Mouse (Mus musculus): ENCODE results near the gene Tiparp. TPM values are rescaled to one million over a fixed set of nuclear protein-coding genes. Genes with fewer than 3 reads are reported as not detected.

Gene Tiparp
- polyA plus RNA-seq, 1 experiment from 2014 or later: 24.3 TPM

DNA sequence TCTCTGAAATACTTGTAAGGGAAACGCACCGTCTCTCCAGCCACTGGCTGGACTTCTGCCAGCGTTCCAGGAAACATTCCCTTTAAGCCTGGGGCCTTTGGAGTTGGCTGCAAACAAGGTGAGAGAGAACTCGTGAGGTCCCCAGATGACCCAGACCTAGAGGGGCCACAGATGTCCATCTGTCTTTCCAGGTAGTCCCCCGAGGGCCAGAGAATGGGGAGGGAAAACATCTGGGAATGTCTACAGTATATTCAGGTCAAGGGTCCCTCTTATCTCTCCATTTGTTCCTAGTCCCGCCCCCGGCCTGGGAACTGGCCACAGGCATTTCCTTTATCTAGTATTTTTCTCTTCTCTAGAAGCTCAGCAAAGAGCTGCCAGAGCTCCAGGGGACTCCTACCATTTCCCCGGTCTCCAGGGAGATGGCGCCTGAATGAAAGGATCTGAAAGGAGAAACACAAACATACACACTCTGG lies 33.9 kb upstream of the Tiparp start:
- Histone ChIP-seq H3K27me3 (ENCODE audit: control insufficient read depth, insufficient read depth, low read length) (no peaks in the 10 kb centered on the region), H3K4me3 (ENCODE audit: low read length) (peak overlapping the region; percentile 42), H3K27ac (ENCODE audit: low read length) (peak overlapping the region; percentile 74), H3K4me1 (ENCODE audit: control insufficient read depth, insufficient read depth, low read length) (peaks cover 9% of the 10 kb centered on the region), H3K4me2 (ENCODE audit: low read depth, low read length) (peak overlapping the region; percentile 59), H3K9ac (ENCODE audit: low read length) (peak overlapping the region; percentile 54), H3K36me3 (ENCODE audit: control insufficient read depth, insufficient read depth) (no peaks in the 10 kb centered on the region), H3K9me3 (replicated peaks; ENCODE audit: control insufficient read depth, low read length) (no peaks in the 10 kb centered on the region)
- ATAC-seq (replicated peaks; ENCODE audit: extremely low read depth, insufficient read depth, low FRiP score): peak; percentile 52
- WGBS: 5% methylated on average over 9 of the region's 9 CpGs

DNA sequence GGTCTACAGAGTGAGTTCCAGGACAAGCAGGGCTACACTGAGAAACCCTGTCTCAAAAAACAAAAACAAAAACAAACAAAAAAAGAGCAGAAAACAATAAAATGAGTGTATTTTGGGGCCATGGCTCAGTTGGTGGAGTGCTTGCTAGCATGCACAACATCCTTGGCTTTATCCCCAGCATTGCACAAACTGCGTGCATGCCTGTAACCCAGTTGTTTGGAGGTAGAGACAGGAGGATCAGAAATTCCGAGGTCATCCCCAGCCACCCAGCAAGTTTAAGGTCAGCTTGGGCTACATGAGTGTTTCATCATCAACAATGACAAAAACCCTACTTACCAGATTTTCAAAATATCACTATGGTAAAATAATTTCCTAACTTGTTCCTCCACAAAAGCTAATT lies 20.4 kb upstream of the Tiparp start:
- Histone ChIP-seq H3K4me1 (ENCODE audit: control insufficient read depth, insufficient read depth, low read length) (no peaks in the 10 kb centered on the region), H3K4me3 (ENCODE audit: low read length) (no peak overlapping the region), H3K27ac (ENCODE audit: low read length) (no peak overlapping the region), H3K27me3 (ENCODE audit: control insufficient read depth, insufficient read depth, low read length) (no peaks in the 10 kb centered on the region), H3K4me2 (ENCODE audit: low read depth, low read length) (no peak overlapping the region), H3K9me3 (replicated peaks; ENCODE audit: control insufficient read depth, low read length) (no peaks in the 10 kb centered on the region), H3K9ac (ENCODE audit: low read length) (no peak overlapping the region), H3K36me3 (ENCODE audit: control insufficient read depth, insufficient read depth) (no peaks in the 10 kb centered on the region)
- WGBS: 78% methylated on average over 2 of the region's 2 CpGs
- ATAC-seq (replicated peaks; ENCODE audit: extremely low read depth, insufficient read depth, low FRiP score): no peak

DNA sequence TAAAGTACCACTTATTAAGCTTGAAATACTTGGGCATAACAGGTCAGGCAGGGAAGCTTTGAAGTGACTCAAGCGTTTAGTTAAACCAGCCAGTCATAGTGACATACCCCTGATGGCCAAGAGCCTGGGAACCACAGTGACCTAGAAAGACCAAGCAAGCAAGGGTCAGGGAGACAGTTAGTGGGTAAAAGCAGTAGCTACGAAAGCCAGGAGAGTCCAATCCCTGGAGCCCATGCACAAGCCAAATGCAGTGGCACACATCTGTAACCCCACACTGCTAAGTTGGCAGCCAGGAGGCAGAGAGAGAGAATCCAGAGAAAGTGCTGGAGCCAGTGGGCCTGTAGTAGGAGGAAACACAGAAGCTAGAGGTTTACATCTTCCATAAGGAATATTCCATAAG lies 17.6 kb upstream of the Tiparp start:
- 68% methylated on average over 2 of the region's 2 CpGs for WGBS
- H3K4me2 ChIP-seq (ENCODE audit: low read depth, low read length): no peak overlapping the region
- H3K27me3 ChIP-seq (ENCODE audit: control insufficient read depth, insufficient read depth, low read length): no peaks in the 10 kb centered on the region
- ATAC-seq (replicated peaks; ENCODE audit: extremely low read depth, insufficient read depth, low FRiP score): no peak
- H3K27ac ChIP-seq (ENCODE audit: low read length): no peak overlapping the region
- H3K4me1 ChIP-seq (ENCODE audit: control insufficient read depth, insufficient read depth, low read length): no peaks in the 10 kb centered on the region
- H3K9me3 ChIP-seq (replicated peaks; ENCODE audit: control insufficient read depth, low read length): no peaks in the 10 kb centered on the region
- no peak overlapping the region for H3K4me3 ChIP-seq (ENCODE audit: low read length)
- H3K9ac ChIP-seq (ENCODE audit: low read length): no peak overlapping the region
- no peaks in the 10 kb centered on the region for H3K36me3 ChIP-seq (ENCODE audit: control insufficient read depth, insufficient read depth)

DNA sequence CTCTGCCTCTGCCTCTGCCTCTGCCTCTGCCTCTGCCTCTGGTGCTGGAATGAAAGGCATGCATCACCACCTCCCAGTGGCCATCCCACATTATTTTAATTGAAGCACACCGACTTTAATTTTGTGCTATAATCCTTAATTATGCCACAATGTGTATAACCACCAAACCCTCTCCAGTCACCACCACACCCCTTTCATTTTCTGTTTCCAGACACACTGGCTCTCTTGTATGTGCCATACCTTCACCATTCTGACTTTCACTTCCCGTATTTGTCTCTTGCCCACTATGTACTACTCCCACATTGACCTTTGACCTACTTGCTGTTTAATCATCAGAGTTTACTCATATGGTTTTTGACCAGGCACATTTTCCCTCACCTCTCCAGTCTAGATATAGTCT lies 12.5 kb upstream of the Tiparp start:
- ATAC-seq (replicated peaks; ENCODE audit: extremely low read depth, insufficient read depth, low FRiP score): no peak
- no peaks in the 10 kb centered on the region for H3K9me3 ChIP-seq (replicated peaks; ENCODE audit: control insufficient read depth, low read length)
- H3K27ac ChIP-seq (ENCODE audit: low read length): no peak overlapping the region
- H3K4me3 ChIP-seq (ENCODE audit: low read length): no peak overlapping the region
- H3K36me3 ChIP-seq (ENCODE audit: control insufficient read depth, insufficient read depth): no peaks in the 10 kb centered on the region
- no peak overlapping the region for H3K9ac ChIP-seq (ENCODE audit: low read length)
- WGBS: 70% methylated on average over 2 of the region's 2 CpGs
- no peaks in the 10 kb centered on the region for H3K27me3 ChIP-seq (ENCODE audit: control insufficient read depth, insufficient read depth, low read length)
- H3K4me1 ChIP-seq (ENCODE audit: control insufficient read depth, insufficient read depth, low read length): peaks cover 3% of the 10 kb centered on the region
- no peak overlapping the region for H3K4me2 ChIP-seq (ENCODE audit: low read depth, low read length)

DNA sequence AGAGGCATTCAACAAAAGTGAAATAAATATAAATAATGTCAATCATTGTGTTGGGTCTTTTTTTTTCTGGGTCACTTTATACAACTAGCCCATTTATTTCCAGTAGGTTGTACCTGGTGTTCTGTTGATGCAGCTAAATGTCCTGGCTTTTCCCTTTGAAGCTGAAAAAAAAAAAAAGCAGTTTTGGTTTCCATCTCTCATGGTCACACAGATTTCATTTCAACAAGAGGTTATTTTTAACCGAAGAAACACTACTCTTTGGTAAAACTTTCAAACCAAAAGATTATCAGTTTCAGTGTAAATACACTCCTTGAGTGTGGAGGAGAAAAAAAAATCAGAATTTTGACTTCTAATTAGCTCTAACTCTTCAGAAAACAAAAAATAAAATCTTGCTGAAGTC lies 11.7 kb upstream of the Tiparp start:
- WGBS: 78% methylated on average over 1 of the region's 1 CpGs
- Histone ChIP-seq H3K27ac (ENCODE audit: low read length) (no peak overlapping the region), H3K4me1 (ENCODE audit: control insufficient read depth, insufficient read depth, low read length) (peaks cover 3% of the 10 kb centered on the region), H3K36me3 (ENCODE audit: control insufficient read depth, insufficient read depth) (no peaks in the 10 kb centered on the region), H3K4me3 (ENCODE audit: low read length) (no peak overlapping the region), H3K9ac (ENCODE audit: low read length) (no peak overlapping the region), H3K4me2 (ENCODE audit: low read depth, low read length) (no peak overlapping the region), H3K9me3 (replicated peaks; ENCODE audit: control insufficient read depth, low read length) (no peaks in the 10 kb centered on the region), H3K27me3 (ENCODE audit: control insufficient read depth, insufficient read depth, low read length) (no peaks in the 10 kb centered on the region)
- ATAC-seq (replicated peaks; ENCODE audit: extremely low read depth, insufficient read depth, low FRiP score): no peak

DNA sequence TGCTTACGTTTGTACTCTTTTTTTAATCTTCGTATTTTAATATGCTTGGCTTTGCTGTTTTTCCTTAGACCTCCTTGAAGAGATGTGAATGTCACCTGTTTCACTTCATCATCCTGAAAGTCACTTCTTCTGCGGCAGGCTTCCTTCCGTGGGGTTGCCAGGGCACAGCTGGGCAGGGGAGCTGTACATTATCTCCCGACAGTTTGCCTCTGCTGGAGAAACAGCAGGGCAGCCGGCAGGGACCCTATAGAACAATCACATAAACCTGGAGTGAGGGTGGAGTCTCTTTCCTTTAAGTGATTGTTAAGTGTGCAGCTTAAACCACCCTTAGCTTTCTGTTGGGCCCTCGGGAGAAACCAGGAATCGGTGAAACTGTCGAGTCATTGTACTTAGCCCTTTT lies 11.1 kb upstream of the Tiparp start:
- Histone ChIP-seq H3K4me3 (ENCODE audit: low read length) (no peak overlapping the region), H3K4me2 (ENCODE audit: low read depth, low read length) (peak overlapping the region; percentile 5; the same call in 1 of the 2 replicates), H3K9ac (ENCODE audit: low read length) (peak overlapping the region; percentile 51; the same call in 1 of the 2 replicates), H3K36me3 (ENCODE audit: control insufficient read depth, insufficient read depth) (no peaks in the 10 kb centered on the region), H3K9me3 (replicated peaks; ENCODE audit: control insufficient read depth, low read length) (no peaks in the 10 kb centered on the region), H3K27ac (ENCODE audit: low read length) (no peak overlapping the region), H3K4me1 (ENCODE audit: control insufficient read depth, insufficient read depth, low read length) (peaks cover 3% of the 10 kb centered on the region), H3K27me3 (ENCODE audit: control insufficient read depth, insufficient read depth, low read length) (no peaks in the 10 kb centered on the region)
- WGBS: 30% methylated on average over 9 of the region's 9 CpGs
- ATAC-seq (replicated peaks; ENCODE audit: extremely low read depth, insufficient read depth, low FRiP score): no peak

DNA sequence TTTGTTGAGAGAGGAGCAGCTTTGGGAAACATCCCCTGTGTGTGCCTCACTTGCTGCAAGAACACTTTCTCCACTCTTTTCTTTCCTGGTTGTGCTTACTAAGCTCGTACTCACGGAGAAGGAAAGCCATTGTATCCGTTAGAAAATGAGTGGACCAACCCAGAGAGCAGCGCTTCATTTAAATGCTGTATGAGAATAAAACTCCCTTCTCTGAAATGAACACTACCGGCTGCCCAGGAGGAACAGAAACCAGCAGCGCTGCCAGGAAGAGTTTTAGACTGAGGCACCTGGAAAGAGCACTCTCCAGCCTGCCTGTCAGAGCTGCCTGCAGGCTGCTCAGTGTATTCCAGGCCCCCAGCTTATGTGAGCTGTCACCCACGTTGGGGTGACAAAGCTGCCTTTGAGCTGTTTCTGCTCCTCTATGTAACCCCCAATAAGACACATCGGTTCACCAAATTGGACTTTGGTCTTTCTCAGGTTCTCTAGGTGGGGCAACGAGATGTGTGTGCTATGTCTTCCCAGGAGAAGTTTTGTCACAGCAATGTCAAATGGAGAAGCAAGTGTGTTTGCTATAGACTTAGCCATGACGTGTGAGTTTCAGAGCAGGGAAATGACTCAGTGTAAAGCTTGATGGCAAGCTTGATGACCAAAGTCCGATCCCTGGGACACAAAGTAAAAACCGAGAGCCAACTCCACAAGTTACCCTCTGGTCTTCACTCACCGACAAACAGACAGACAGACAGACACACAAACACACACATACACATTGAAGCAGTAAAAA lies 10.3 kb upstream of the Tiparp start:
- H3K4me2 ChIP-seq (ENCODE audit: low read depth, low read length): 0 out of 2 replicates have a peak overlapping the region, but pooled peaks have one; percentile 2
- no peaks in the 10 kb centered on the region for H3K9me3 ChIP-seq (replicated peaks; ENCODE audit: control insufficient read depth, low read length)
- ATAC-seq (replicated peaks; ENCODE audit: extremely low read depth, insufficient read depth, low FRiP score): no peak
- no peaks in the 10 kb centered on the region for H3K27me3 ChIP-seq (ENCODE audit: control insufficient read depth, insufficient read depth, low read length)
- H3K27ac ChIP-seq (ENCODE audit: low read length): no peak overlapping the region
- 58% methylated on average over 13 of the region's 13 CpGs for WGBS
- peaks cover 3% of the 10 kb centered on the region for H3K4me1 ChIP-seq (ENCODE audit: control insufficient read depth, insufficient read depth, low read length)
- no peak overlapping the region for H3K4me3 ChIP-seq (ENCODE audit: low read length)
- H3K36me3 ChIP-seq (ENCODE audit: control insufficient read depth, insufficient read depth): no peaks in the 10 kb centered on the region
- no peak overlapping the region for H3K9ac ChIP-seq (ENCODE audit: low read length)

DNA sequence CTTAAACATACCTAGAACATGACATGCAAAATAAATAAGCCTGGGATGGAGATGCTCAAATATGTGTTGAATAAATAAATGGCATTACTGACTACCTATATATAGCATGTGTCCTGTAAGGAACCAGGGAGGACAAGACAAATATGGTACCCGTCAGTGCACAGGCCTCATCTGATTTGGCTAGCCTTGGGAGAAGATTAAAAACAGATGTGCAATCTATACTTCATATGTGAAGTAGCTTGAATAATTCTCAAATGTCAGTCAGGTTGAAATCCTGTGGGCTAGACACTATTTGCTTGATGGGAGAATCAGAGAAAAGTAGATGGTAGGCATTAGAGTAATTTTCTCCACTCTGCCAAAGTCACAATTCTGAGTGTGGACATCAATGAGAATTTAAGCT lies 6.8 kb upstream of the Tiparp start:
- no peaks in the 10 kb centered on the region for H3K9me3 ChIP-seq (replicated peaks; ENCODE audit: control insufficient read depth, low read length)
- no peak overlapping the region for H3K4me3 ChIP-seq (ENCODE audit: low read length)
- H3K27ac ChIP-seq (ENCODE audit: low read length): no peak overlapping the region
- ATAC-seq (replicated peaks; ENCODE audit: extremely low read depth, insufficient read depth, low FRiP score): no peak
- H3K4me1 ChIP-seq (ENCODE audit: control insufficient read depth, insufficient read depth, low read length): peaks cover 3% of the 10 kb centered on the region
- H3K4me2 ChIP-seq (ENCODE audit: low read depth, low read length): no peak overlapping the region
- WGBS: 66% methylated on average over 1 of the region's 1 CpGs
- no peaks in the 10 kb centered on the region for H3K27me3 ChIP-seq (ENCODE audit: control insufficient read depth, insufficient read depth, low read length)
- H3K36me3 ChIP-seq (ENCODE audit: control insufficient read depth, insufficient read depth): no peaks in the 10 kb centered on the region
- no peak overlapping the region for H3K9ac ChIP-seq (ENCODE audit: low read length)

DNA sequence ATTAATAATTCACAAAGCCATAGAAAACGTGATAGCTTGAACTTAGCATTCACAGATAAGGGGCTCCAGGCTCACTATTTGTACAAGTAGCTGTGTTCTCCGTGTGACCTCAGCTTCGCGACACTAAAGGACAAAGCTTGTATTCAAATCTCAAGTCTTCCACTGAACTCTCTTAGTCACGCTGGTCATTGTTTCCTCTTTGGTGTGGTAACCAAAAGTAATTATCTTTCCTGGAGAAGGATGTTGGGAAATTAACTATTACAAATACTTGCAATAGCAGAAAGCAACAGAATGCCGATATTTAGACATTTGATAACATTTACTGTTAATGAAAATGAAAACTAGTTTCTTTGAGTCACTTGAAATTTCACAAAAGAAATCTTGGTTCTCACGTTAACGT lies 4.8 kb upstream of the Tiparp start:
- Histone ChIP-seq H3K4me3 (ENCODE audit: low read length) (no peak overlapping the region), H3K4me1 (ENCODE audit: control insufficient read depth, insufficient read depth, low read length) (no peaks in the 10 kb centered on the region), H3K9ac (ENCODE audit: low read length) (no peak overlapping the region), H3K36me3 (ENCODE audit: control insufficient read depth, insufficient read depth) (no peaks in the 10 kb centered on the region), H3K9me3 (replicated peaks; ENCODE audit: control insufficient read depth, low read length) (no peaks in the 10 kb centered on the region), H3K4me2 (ENCODE audit: low read depth, low read length) (no peak overlapping the region), H3K27me3 (ENCODE audit: control insufficient read depth, insufficient read depth, low read length) (no peaks in the 10 kb centered on the region), H3K27ac (ENCODE audit: low read length) (no peak overlapping the region)
- ATAC-seq (replicated peaks; ENCODE audit: extremely low read depth, insufficient read depth, low FRiP score): no peak
- WGBS: 54% methylated on average over 8 of the region's 8 CpGs
